ENCODE assay signal across 21 mouse cellular contexts in genomic region chr3:20172394-20172793, GRCm38 (mm10). TPM values are rescaled to one million over a fixed set of nuclear protein-coding genes. Genes with fewer than 3 reads are reported as not detected.
DNase-seq lines count a peak whose midpoint lies in the region; ATAC-seq lines count a peak whose summit lies in the region.
"Had no signal": no experiment of that assay in that cellular context is flagged by ENCODE, and none has a peak within 500 bp of the region (broad histone marks: within the 10 kb centered on the region; RNA-seq: fewer than 3 reads in every experiment).

No protein-coding gene starts in this region.

- no peaks in the 10 kb centered on the region for H3K9me3 ChIP-seq in forebrain, embryonic 11.5 days (ENCODE audit: control insufficient read depth, low read length)
- H3K9me3 ChIP-seq in forebrain, embryonic 14.5 days (replicated peaks; ENCODE audit: control insufficient read depth, low read length) = no peaks in the 10 kb centered on the region
- no peaks in the 10 kb centered on the region for H3K9me3 ChIP-seq in megakaryocyte, embryonic 14.5 days
- H3K9me3 ChIP-seq: embryonic facial prominence, embryonic 13.5 days; embryonic facial prominence, embryonic 15.5 days; forebrain, embryonic 15.5 days had no signal

- H3K9ac ChIP-seq in forebrain, embryonic 11.5 days (ENCODE audit: low read length) = no peak overlapping the region
- no peak overlapping the region for H3K9ac ChIP-seq in forebrain, embryonic 14.5 days (ENCODE audit: low read length)
- H3K9ac ChIP-seq: embryonic facial prominence, embryonic 13.5 days; embryonic facial prominence, embryonic 15.5 days; forebrain, embryonic 12.5 days; forebrain, embryonic 15.5 days; forebrain, postnatal 0 days had no signal

- H3K4me1 ChIP-seq in forebrain, embryonic 11.5 days (replicated peaks; ENCODE audit: control insufficient read depth, insufficient read depth, low read length) = no peaks in the 10 kb centered on the region
- no peaks in the 10 kb centered on the region for H3K4me1 ChIP-seq in forebrain, embryonic 14.5 days (ENCODE audit: control insufficient read depth, insufficient read depth, low read length)
- peaks cover 10% of the 10 kb centered on the region; the same call in 1 of the 2 replicates for H3K4me1 ChIP-seq in megakaryocyte, embryonic 14.5 days
- H3K4me1 ChIP-seq: embryonic facial prominence, embryonic 13.5 days; embryonic facial prominence, embryonic 15.5 days; forebrain, embryonic 12.5 days; forebrain, embryonic 15.5 days had no signal

- no peaks in the 10 kb centered on the region for H3K27me3 ChIP-seq in forebrain, embryonic 11.5 days (ENCODE audit: control insufficient read depth, insufficient read depth, low read length)
- no peaks in the 10 kb centered on the region for H3K27me3 ChIP-seq in forebrain, embryonic 14.5 days (replicated peaks; ENCODE audit: control insufficient read depth, insufficient read depth, low read length)
- no peaks in the 10 kb centered on the region for H3K27me3 ChIP-seq in megakaryocyte, embryonic 14.5 days (replicated peaks)
- H3K27me3 ChIP-seq: embryonic facial prominence, embryonic 13.5 days; embryonic facial prominence, embryonic 15.5 days; forebrain, embryonic 12.5 days; forebrain, embryonic 15.5 days had no signal

- no peak overlapping the region for H3K4me2 ChIP-seq in forebrain, embryonic 11.5 days (ENCODE audit: low read depth, low read length, severe bottlenecking)
- H3K4me2 ChIP-seq in forebrain, embryonic 14.5 days (ENCODE audit: low read length) = no peak overlapping the region
- H3K4me2 ChIP-seq: embryonic facial prominence, embryonic 13.5 days; embryonic facial prominence, embryonic 15.5 days; forebrain, embryonic 12.5 days; forebrain, embryonic 15.5 days had no signal

- no peaks in the 10 kb centered on the region for H3K36me3 ChIP-seq in forebrain, embryonic 11.5 days (ENCODE audit: control insufficient read depth, insufficient read depth, low read length)
- no peaks in the 10 kb centered on the region for H3K36me3 ChIP-seq in forebrain, embryonic 14.5 days (ENCODE audit: control insufficient read depth, insufficient read depth, low read length)
- H3K36me3 ChIP-seq in megakaryocyte, embryonic 14.5 days (replicated peaks; ENCODE audit: low read length) = no peaks in the 10 kb centered on the region
- H3K36me3 ChIP-seq: embryonic facial prominence, embryonic 13.5 days; embryonic facial prominence, embryonic 15.5 days; forebrain, embryonic 12.5 days; forebrain, embryonic 15.5 days had no signal

- DNase-seq in forebrain, embryonic 11.5 days (ENCODE audit: low spot score) = no peak
- no peak for DNase-seq in forebrain, embryonic 14.5 days (ENCODE audit: low spot score)
- no peak for DNase-seq in cerebellum, postnatal 4 days (ENCODE audit: low spot score in 2 of 2)
- DNase-seq: adrenal gland, adult 2 months; adrenal gland, postnatal 10 days; adrenal gland, postnatal 25 days; cerebellum, adult 11 months; cerebellum, adult 18-20 months; cerebellum, adult 8-10 months; cerebellum, adult 9-11 months; cerebellum, postnatal 14 days; cerebellum, postnatal 36 days; forebrain, postnatal 0 days had no signal

- no peak overlapping the region for H3K4me3 ChIP-seq in forebrain, embryonic 11.5 days (ENCODE audit: low read depth, low read length)
- no peak overlapping the region for H3K4me3 ChIP-seq in forebrain, embryonic 14.5 days (ENCODE audit: low read depth, low read length)
- peak overlapping the region; percentile 29 for H3K4me3 ChIP-seq in megakaryocyte, embryonic 14.5 days (replicated peaks)
- H3K4me3 ChIP-seq: embryonic facial prominence, embryonic 13.5 days; embryonic facial prominence, embryonic 15.5 days; erythroblast, embryonic 14.5 days; forebrain, embryonic 12.5 days; forebrain, embryonic 15.5 days had no signal

- no peak overlapping the region for H3K27ac ChIP-seq in forebrain, embryonic 11.5 days (ENCODE audit: low read depth, low read length)
- no peak overlapping the region for H3K27ac ChIP-seq in forebrain, embryonic 14.5 days (ENCODE audit: low read depth, low read length)
- H3K27ac ChIP-seq: embryonic facial prominence, embryonic 13.5 days; embryonic facial prominence, embryonic 15.5 days; forebrain, embryonic 12.5 days; forebrain, embryonic 15.5 days had no signal

- 0 out of 2 replicates have a peak, but pooled peaks have one; percentile 12 for ATAC-seq in forebrain, embryonic 11.5 days (replicated peaks; ENCODE audit: low FRiP score)
- ATAC-seq in forebrain, embryonic 14.5 days = no peak
- no peak for ATAC-seq in megakaryocyte, adult 5-6 weeks (ENCODE audit: poor library complexity, severe bottlenecking)
- ATAC-seq in erythroid progenitor cell, adult 5-6 weeks (replicated peaks; ENCODE audit: low FRiP score, poor library complexity, severe bottlenecking) = 0 out of 2 replicates have a peak, but pooled peaks have one; percentile 46
- ATAC-seq: forebrain, embryonic 15.5 days; forebrain, postnatal 0 days had no signal

- 89% methylated on average over 6 of the region's 6 CpGs for WGBS in forebrain, embryonic 11.5 days
- 97% methylated on average over 6 of the region's 6 CpGs for WGBS in forebrain, embryonic 14.5 days

RNA-seq across cellular contexts. Expression of gene Gyg, which starts 17.3 kb away (rescaled TPM):
- polyA plus RNA-seq in forebrain, embryonic 11.5 days (2014; fragmentation: Nextera tagmentation; extraction: Ambion mirVana) = 36.2 and 37.6 TPM in 2 replicates
- 33.2 and 35.3 TPM in 2 replicates for polyA plus RNA-seq in forebrain, embryonic 14.5 days (2014; fragmentation: Nextera tagmentation; extraction: Ambion mirVana)
- 10.6 and 14.8 TPM in 2 replicates for polyA plus RNA-seq in megakaryocyte, embryonic 14.5 days (2012; ENCODE audit: insufficient read depth, low replicate concordance)
- 190 and 197 TPM in 2 replicates for total RNA-seq in megakaryocyte, adult 5-6 weeks (2015)
- 64.1 and 69.4 TPM in 2 replicates for total RNA-seq in megakaryocyte, adult 5-6 weeks (2017)
- total RNA-seq in erythroid progenitor cell, adult 5-6 weeks (2015; ENCODE audit: low replicate concordance) = 25.2 and 49.7 TPM in 2 replicates
- 10.9 and 13.2 TPM in 2 replicates for total RNA-seq in erythroid progenitor cell, adult 5-6 weeks (2017; ENCODE audit: low replicate concordance)

Comparison
In these comparisons a context has a peak if more than half of its experiments do, and no peak if none do; other contexts are left out.
1. ATAC-seq: peak in forebrain, embryonic 11.5 days (single experiment) and erythroid progenitor cell, adult 5-6 weeks (single experiment); none in forebrain, embryonic 14.5 days (single experiment) and megakaryocyte, adult 5-6 weeks (single experiment).